Mouse (Mus musculus) left cerebral cortex, postnatal 10 days (tissue): Measurements from ENCODE around the gene Icmt. TPM values are rescaled to one million over a fixed set of nuclear protein-coding genes. Genes with fewer than 3 reads are reported as not detected.

Experiments used
- DNase-seq, 2 experiments: peaks; one replicate each; pipeline ENCODE4 v3.0.0; 2021 to 2022; ENCODE audit warnings: low spot score in 2 of 2, mixed read lengths in 1 of 2; ENCODE audit errors: extremely low spot score in 1 of 2
- intact Hi-C: fragments of 180-260 bp; cut with DNase I; formaldehyde crosslinking; loops from one replicate; pipeline ENCODE4 v1.15.1; 2025
- total RNA-seq, 2 experiments: library from RNA; stranded (reverse); gene quantifications; 2 replicates each; pipeline ENCODE4 v1.2.3; 2021

Icmt gene
- total RNA-seq, 2 experiments from 2014 or later: 31.7 to 32.3 TPM

- DNase-seq: no peak
- intact Hi-C loops: no loop called here
These were observed 27.9 kb downstream of the Icmt start for GRCm38 (mm10) chr4:152324641-152325562.

GRCm38 (mm10) chr4:152325574-152326411, 28.8 kb downstream of the Icmt start, which contains the start of gene Rpl22:
TSS of gene Rpl22 (plus strand) at chr4:152325742.
- intact Hi-C loops: no loop called here
- DNase-seq: peak; percentile 95

GRCm38 (mm10) chr4:152326543-152326942, 29.5 kb downstream of the Icmt start:
- intact Hi-C loops: no loop called here
- no peak for DNase-seq

- intact Hi-C loops: no loop called here
These were observed 31.7 kb downstream of the Icmt start for GRCm38 (mm10) chr4:152328691-152329090.

GRCm38 (mm10) chr4:152332952-152333351, 35.9 kb downstream of the Icmt start:
- intact Hi-C loops: loop anchor here (2.0 kb wide), 1 partner anchor 102 kb away; no protein-coding TSS in a partner anchor
- peak in 1 of 2 experiments; percentile 80 for DNase-seq

More at GRCm38 (mm10) chr4:152328691-152329090, 31.7 kb downstream of the Icmt start:
- DNase-seq: peak in 1 of 2 experiments; percentile 64

GRCm38 (mm10) chr4:152333587-152333986, 36.6 kb downstream of the Icmt start:
- no peak for DNase-seq
- intact Hi-C loops: loop anchor here (2.0 kb wide), 1 partner anchor 101 kb away; no protein-coding TSS in a partner anchor

- intact Hi-C loops: no loop called here
- DNase-seq: no peak
These were observed 40.7 kb downstream of the Icmt start for GRCm38 (mm10) chr4:152337772-152338171.

- intact Hi-C loops: no loop called here
- DNase-seq: peak; percentile 61 to 83
These were observed 41.6 kb downstream of the Icmt start, which contains the start of gene Chd5 for GRCm38 (mm10) chr4:152338419-152339292. TSS of gene Chd5 (plus strand) at chr4:152338651.

- peak in 1 of 2 experiments; percentile 49 for DNase-seq
- intact Hi-C loops: no loop called here
These were observed 42.3 kb downstream of the Icmt start for GRCm38 (mm10) chr4:152339293-152339790.

GRCm38 (mm10) chr4:152340584-152341284, 43.7 kb downstream of the Icmt start:
- DNase-seq: peak in 1 of 2 experiments; percentile 66
- intact Hi-C loops: loop anchor here (10.0 kb wide), 1 partner anchor 154 kb away; no protein-coding TSS in a partner anchor

GRCm38 (mm10) chr4:152343296-152343695, 46.3 kb downstream of the Icmt start:
- intact Hi-C loops: loop anchor here (10.0 kb wide), 1 partner anchor 152 kb away; no protein-coding TSS in a partner anchor
- DNase-seq: no peak

GRCm38 (mm10) chr4:152344651-152345050, 47.6 kb downstream of the Icmt start:
- intact Hi-C loops: loop anchor here (10.0 kb wide), 1 partner anchor 150 kb away; no protein-coding TSS in a partner anchor
- DNase-seq: no peak

GRCm38 (mm10) chr4:152345120-152345889, 48.3 kb downstream of the Icmt start:
- DNase-seq: peak in 1 of 2 experiments; percentile 59

GRCm38 (mm10) chr4:152349837-152350381, 52.9 kb downstream of the Icmt start:
- intact Hi-C loops: loop anchor here (10.0 kb wide), 1 partner anchor 145 kb away; no protein-coding TSS in a partner anchor
- peak; percentile 78 to 84 for DNase-seq

More at GRCm38 (mm10) chr4:152345120-152345889, 48.3 kb downstream of the Icmt start:
- intact Hi-C loops: loop anchor here (10.0 kb wide), 1 partner anchor 149 kb away; no protein-coding TSS in a partner anchor

- intact Hi-C loops: no loop called here
- no peak for DNase-seq
These were observed 53.8 kb downstream of the Icmt start for GRCm38 (mm10) chr4:152350722-152351421.
